Comparison of ENCODE assay signal across 8 mouse cellular contexts in the genomic region with DNA sequence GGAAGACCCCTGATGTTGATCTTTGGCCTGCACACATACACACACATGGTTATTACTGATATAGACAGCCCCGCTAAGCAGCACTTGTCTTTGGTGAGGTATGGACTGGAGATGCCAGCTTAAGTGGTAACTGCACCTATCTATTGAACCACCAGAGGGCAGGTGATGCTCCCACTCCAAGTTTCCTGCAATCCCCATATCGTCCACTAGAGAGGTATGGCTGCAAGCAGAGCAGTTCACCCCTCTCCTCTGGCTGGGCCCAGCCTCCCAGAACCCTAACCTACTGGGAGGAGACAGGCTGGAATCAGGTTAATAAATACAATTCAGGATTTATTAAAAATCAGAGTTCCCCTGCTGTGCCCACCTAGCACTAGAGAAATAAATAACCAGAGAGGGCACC. TPM values are rescaled to one million over a fixed set of nuclear protein-coding genes. Genes with fewer than 3 reads are reported as not detected.
A peak's percentile ranks its signal among the peaks of the same experiment; 100 is the strongest.
DNase-seq lines count a peak whose midpoint lies in the region; ATAC-seq and TF ChIP-seq lines count a peak whose summit lies in the region.

No protein-coding gene starts in this region.

- peak; percentile 42; the same call in 1 of the 2 replicates for ATAC-seq in forebrain, embryonic 13.5 days
- ATAC-seq in lung, embryonic 14.5 days (ENCODE audit: insufficient read depth), result peak; percentile 18
- 0 out of 2 replicates have a peak, but pooled peaks have one; percentile 9 for ATAC-seq in neural tube, embryonic 15.5 days (ENCODE audit: low FRiP score)

- 32% methylated on average over 2 of the region's 2 CpGs for WGBS in forebrain, embryonic 13.5 days
- 15% methylated on average over 2 of the region's 2 CpGs for WGBS in lung, embryonic 14.5 days
- 18% methylated on average over 2 of the region's 2 CpGs for WGBS in neural tube, embryonic 15.5 days

- intact Hi-C loops in heart, postnatal 36 days (cut with DNase I), result loop anchor here (2.0 to 5.0 kb wide), 2 partner anchors 18 to 57 kb away; a partner anchor contains a TSS

- no peak overlapping the region for H3K9ac ChIP-seq in ES-Bruce4 (ENCODE audit: low read depth, poor library complexity, severe bottlenecking)
- no peak overlapping the region for H3K9ac ChIP-seq in forebrain, embryonic 13.5 days
- H3K9ac ChIP-seq in lung, embryonic 14.5 days, result no peak overlapping the region
- H3K9ac ChIP-seq in neural tube, embryonic 15.5 days (replicated peaks), result no peak overlapping the region

- TF ChIP-seq EP300 in ES-Bruce4 (IDR thresholded peaks at IDR 0.05; ENCODE audit: insufficient read depth, low read depth, low read length), result no peak

- TF ChIP-seq POLR2A in ES-Bruce4 (IDR thresholded peaks at IDR 0.05; ENCODE audit: insufficient read depth, low read length), result no peak

- H3K27me3 ChIP-seq in ES-Bruce4 (ENCODE audit: control insufficient read depth, insufficient read depth, low read length, poor library complexity, severe bottlenecking), result no peaks in the 10 kb centered on the region
- no peaks in the 10 kb centered on the region for H3K27me3 ChIP-seq in forebrain, embryonic 13.5 days
- H3K27me3 ChIP-seq in lung, embryonic 14.5 days (ENCODE audit: insufficient read depth, low read length), result no peaks in the 10 kb centered on the region
- H3K27me3 ChIP-seq in neural tube, embryonic 15.5 days (replicated peaks), result no peaks in the 10 kb centered on the region

- no peaks in the 10 kb centered on the region for H3K9me3 ChIP-seq in ES-Bruce4 (replicated peaks; ENCODE audit: control insufficient read depth, insufficient read depth, low read length, poor library complexity, severe bottlenecking)
- H3K9me3 ChIP-seq in forebrain, embryonic 13.5 days (replicated peaks), result no peaks in the 10 kb centered on the region
- H3K9me3 ChIP-seq in lung, embryonic 14.5 days (ENCODE audit: low read depth, low read length), result no peaks in the 10 kb centered on the region
- no peaks in the 10 kb centered on the region for H3K9me3 ChIP-seq in neural tube, embryonic 15.5 days (replicated peaks)

- H3K4me2 ChIP-seq in forebrain, embryonic 13.5 days, result no peak overlapping the region
- no peak overlapping the region for H3K4me2 ChIP-seq in lung, embryonic 14.5 days
- no peak overlapping the region for H3K4me2 ChIP-seq in neural tube, embryonic 15.5 days

- peaks cover 54% of the 10 kb centered on the region for H3K36me3 ChIP-seq in ES-Bruce4 (ENCODE audit: control insufficient read depth, insufficient read depth, low read length, poor library complexity, severe bottlenecking)
- peaks cover 84% of the 10 kb centered on the region for H3K36me3 ChIP-seq in forebrain, embryonic 13.5 days (ENCODE audit: poor library complexity, severe bottlenecking)
- H3K36me3 ChIP-seq in lung, embryonic 14.5 days (ENCODE audit: insufficient read depth), result peaks cover 87% of the 10 kb centered on the region
- peaks cover 71% of the 10 kb centered on the region for H3K36me3 ChIP-seq in neural tube, embryonic 15.5 days

- peaks cover 4% of the 10 kb centered on the region for H3K4me1 ChIP-seq in ES-Bruce4 (ENCODE audit: control insufficient read depth, insufficient read depth, low read length)
- peaks cover 33% of the 10 kb centered on the region for H3K4me1 ChIP-seq in forebrain, embryonic 13.5 days
- H3K4me1 ChIP-seq in lung, embryonic 14.5 days (ENCODE audit: insufficient read depth), result peaks cover 6% of the 10 kb centered on the region; the same call in 1 of the 2 replicates
- peaks cover 79% of the 10 kb centered on the region for H3K4me1 ChIP-seq in neural tube, embryonic 15.5 days

- no peak overlapping the region for H3K27ac ChIP-seq in ES-Bruce4 (ENCODE audit: insufficient read depth, low read length)
- no peak overlapping the region for H3K27ac ChIP-seq in forebrain, embryonic 13.5 days
- H3K27ac ChIP-seq in lung, embryonic 14.5 days (ENCODE audit: low read depth), result no peak overlapping the region
- 0 out of 2 replicates have a peak overlapping the region, but pooled peaks have one; percentile 38 for H3K27ac ChIP-seq in neural tube, embryonic 15.5 days (replicated peaks)

- peak; percentile 94 for TF ChIP-seq CTCF in ES-Bruce4 (IDR thresholded peaks at IDR 0.05; ENCODE audit: low read depth, low read length)
- peak; percentile 100 for TF ChIP-seq CTCF in lung, embryonic 14.5 days (IDR thresholded peaks at IDR 0.05; ENCODE audit: low read depth)

- DNase-seq in c-Kit-positive CD71-positive TER-119-negative erythroid progenitor cells, embryonic 14.5 days (ENCODE audit: low read depth), result peak; percentile 86
- peak; percentile 65 to 70 for DNase-seq in heart, postnatal 36 days
- peak; percentile 75 to 86 for DNase-seq in kidney, postnatal 4 days
- peak; percentile 93 for DNase-seq in lung, embryonic 14.5 days
- peak; percentile 87 for DNase-seq in thymus, postnatal 0 days (ENCODE audit: low spot score)

- H3K4me3 ChIP-seq in ES-Bruce4 (ENCODE audit: low read depth, low read length), result no peak overlapping the region
- no peak overlapping the region for H3K4me3 ChIP-seq in forebrain, embryonic 13.5 days
- no peak overlapping the region for H3K4me3 ChIP-seq in lung, embryonic 14.5 days (ENCODE audit: low read depth, low read length)
- H3K4me3 ChIP-seq in neural tube, embryonic 15.5 days (replicated peaks), result no peak overlapping the region

RNA-seq across cellular contexts. Expression of a gene that starts 6.3 kb away (rescaled TPM):
- 87.4 and 99.3 TPM in 2 replicates for polyA plus RNA-seq in ES-Bruce4 (2011; ENCODE audit: insufficient read depth, insufficient read length, low read depth, missing spikeins)
- polyA plus RNA-seq in forebrain, embryonic 13.5 days (2015; fragmentation: Nextera tagmentation; extraction: Ambion mirVana), result 114 and 121 TPM in 2 replicates
- 1 to 10 TPM; 6.1 to 7.0 TPM for total RNA-seq in heart, postnatal 36 days (2021)
- 73.8 and 75.6 TPM in 2 replicates for polyA plus RNA-seq in lung, embryonic 14.5 days (2014; fragmentation: Nextera tagmentation; extraction: Ambion mirVana)
- polyA plus RNA-seq in neural tube, embryonic 15.5 days (2015; fragmentation: Nextera tagmentation; extraction: Ambion mirVana), result 82.1 and 85.4 TPM in 2 replicates
- polyA plus RNA-seq in thymus, postnatal 0 days (2015; fragmentation: Nextera tagmentation; extraction: Ambion mirVana), result 57.5 and 58.6 TPM in 2 replicates

RNA-seq across cellular contexts. Expression of a gene that starts 17.4 kb away (rescaled TPM):
- polyA plus RNA-seq in ES-Bruce4 (2011; ENCODE audit: insufficient read depth, insufficient read length, low read depth, missing spikeins), result 18.1 and 20.0 TPM in 2 replicates
- polyA plus RNA-seq in forebrain, embryonic 13.5 days (2015; fragmentation: Nextera tagmentation; extraction: Ambion mirVana), result 5.4 and 8.7 TPM in 2 replicates
- 1 to 10 TPM; 2.2 to 3.4 TPM for total RNA-seq in heart, postnatal 36 days (2021)
- 15.3 and 17.2 TPM in 2 replicates for polyA plus RNA-seq in lung, embryonic 14.5 days (2014; fragmentation: Nextera tagmentation; extraction: Ambion mirVana)
- 7.0 and 9.7 TPM in 2 replicates for polyA plus RNA-seq in neural tube, embryonic 15.5 days (2015; fragmentation: Nextera tagmentation; extraction: Ambion mirVana)
- polyA plus RNA-seq in thymus, postnatal 0 days (2015; fragmentation: Nextera tagmentation; extraction: Ambion mirVana), result 14.1 and 14.5 TPM in 2 replicates

RNA-seq across cellular contexts. Expression of a gene that starts 17.4 kb away (rescaled TPM):
- polyA plus RNA-seq in ES-Bruce4 (2011; ENCODE audit: insufficient read depth, insufficient read length, low read depth, missing spikeins), result 12.2 and 13.2 TPM in 2 replicates
- polyA plus RNA-seq in forebrain, embryonic 13.5 days (2015; fragmentation: Nextera tagmentation; extraction: Ambion mirVana), result 4.7 and 7.6 TPM in 2 replicates
- total RNA-seq in heart, postnatal 36 days (2021), result 1 to 10 TPM; 6.1 to 7.5 TPM
- polyA plus RNA-seq in lung, embryonic 14.5 days (2014; fragmentation: Nextera tagmentation; extraction: Ambion mirVana), result 19.2 and 21.6 TPM in 2 replicates
- polyA plus RNA-seq in neural tube, embryonic 15.5 days (2015; fragmentation: Nextera tagmentation; extraction: Ambion mirVana), result 19.3 and 20.0 TPM in 2 replicates
- 12.2 and 13.5 TPM in 2 replicates for polyA plus RNA-seq in thymus, postnatal 0 days (2015; fragmentation: Nextera tagmentation; extraction: Ambion mirVana)

RNA-seq across cellular contexts. Expression of a gene that starts 24.3 kb away (rescaled TPM):
- polyA plus RNA-seq in ES-Bruce4 (2011; ENCODE audit: insufficient read depth, insufficient read length, low read depth, missing spikeins), result 2,740 and 2,914 TPM in 2 replicates
- polyA plus RNA-seq in forebrain, embryonic 13.5 days (2015; fragmentation: Nextera tagmentation; extraction: Ambion mirVana), result 970 and 1,119 TPM in 2 replicates
- 100 to 1,000 TPM; 805 to 853 TPM for total RNA-seq in heart, postnatal 36 days (2021)
- polyA plus RNA-seq in lung, embryonic 14.5 days (2014; fragmentation: Nextera tagmentation; extraction: Ambion mirVana), result 1,638 and 1,710 TPM in 2 replicates
- 774 and 869 TPM in 2 replicates for polyA plus RNA-seq in neural tube, embryonic 15.5 days (2015; fragmentation: Nextera tagmentation; extraction: Ambion mirVana)
- 1,919 and 1,995 TPM in 2 replicates for polyA plus RNA-seq in thymus, postnatal 0 days (2015; fragmentation: Nextera tagmentation; extraction: Ambion mirVana)

RNA-seq across cellular contexts. Expression of a gene that starts 29.1 kb away (rescaled TPM):
- 33.1 and 36.1 TPM in 2 replicates for polyA plus RNA-seq in ES-Bruce4 (2011; ENCODE audit: insufficient read depth, insufficient read length, low read depth, missing spikeins)
- polyA plus RNA-seq in forebrain, embryonic 13.5 days (2015; fragmentation: Nextera tagmentation; extraction: Ambion mirVana), result 39.7 and 42.1 TPM in 2 replicates
- 10 to 100 TPM in 1 of 2 experiments, 1 to 10 TPM in 1; 10.0 to 13.2 TPM for total RNA-seq in heart, postnatal 36 days (2021)
- 140 TPM in 2 replicates for polyA plus RNA-seq in lung, embryonic 14.5 days (2014; fragmentation: Nextera tagmentation; extraction: Ambion mirVana)
- 66.1 and 71.0 TPM in 2 replicates for polyA plus RNA-seq in neural tube, embryonic 15.5 days (2015; fragmentation: Nextera tagmentation; extraction: Ambion mirVana)
- 26.4 and 29.6 TPM in 2 replicates for polyA plus RNA-seq in thymus, postnatal 0 days (2015; fragmentation: Nextera tagmentation; extraction: Ambion mirVana)
